In genomic region chr11:109539290-109539689, GRCm38 (mm10) we compare ENCODE assay signal across 11 mouse cellular contexts.
DNase-seq lines count a peak whose midpoint lies in the region; ATAC-seq and TF ChIP-seq lines count a peak whose summit lies in the region.
"Had no signal": no experiment of that assay in that cellular context is flagged by ENCODE, and none has a peak within 500 bp of the region (broad histone marks: within the 10 kb centered on the region; RNA-seq: fewer than 3 reads in every experiment).

No protein-coding gene starts in this region.

- no peak overlapping the region for H3K27ac ChIP-seq in kidney, embryonic 14.5 days (ENCODE audit: low read depth, low read length)
- H3K27ac ChIP-seq in hindbrain, postnatal 0 days, result no peak overlapping the region
- no peak overlapping the region for H3K27ac ChIP-seq in layer of hippocampus, adult 2 months
- H3K27ac ChIP-seq: limb, embryonic 15.5 days had no signal

- 0 out of 2 replicates have a peak overlapping the region, but pooled peaks have one; percentile 13 for H3K9ac ChIP-seq in kidney, embryonic 14.5 days (ENCODE audit: low read depth, low read length)
- no peak overlapping the region for H3K9ac ChIP-seq in hindbrain, postnatal 0 days (replicated peaks; ENCODE audit: low read length)
- H3K9ac ChIP-seq: limb, embryonic 15.5 days had no signal

- no peaks in the 10 kb centered on the region for H3K27me3 ChIP-seq in kidney, embryonic 14.5 days (ENCODE audit: control insufficient read depth, insufficient read depth, low read length)
- no peaks in the 10 kb centered on the region for H3K27me3 ChIP-seq in hindbrain, postnatal 0 days (ENCODE audit: insufficient read depth, low read length)
- H3K27me3 ChIP-seq: limb, embryonic 15.5 days had no signal

- ATAC-seq in kidney, embryonic 14.5 days (ENCODE audit: low FRiP score, low TSS enrichment), result no peak
- no peak for ATAC-seq in hindbrain, postnatal 0 days

- H3K4me2 ChIP-seq in kidney, embryonic 14.5 days (replicated peaks; ENCODE audit: low read depth, low read length), result no peak overlapping the region
- H3K4me2 ChIP-seq in hindbrain, postnatal 0 days (ENCODE audit: low read depth, low read length), result no peak overlapping the region
- H3K4me2 ChIP-seq: limb, embryonic 15.5 days had no signal

- H3K36me3 ChIP-seq in kidney, embryonic 14.5 days (ENCODE audit: control insufficient read depth, insufficient read depth, low read length), result no peaks in the 10 kb centered on the region
- no peaks in the 10 kb centered on the region for H3K36me3 ChIP-seq in hindbrain, postnatal 0 days (ENCODE audit: insufficient read depth, low read length)
- H3K36me3 ChIP-seq: limb, embryonic 15.5 days had no signal

- WGBS in kidney, embryonic 14.5 days, result 37% methylated on average over 6 of the region's 6 CpGs
- WGBS in hindbrain, postnatal 0 days, result 34% methylated on average over 6 of the region's 6 CpGs

- H3K4me1 ChIP-seq in kidney, embryonic 14.5 days (ENCODE audit: control insufficient read depth, insufficient read depth, low read length), result peaks cover 3% of the 10 kb centered on the region; the same call in 1 of the 2 replicates
- H3K4me1 ChIP-seq in hindbrain, postnatal 0 days (ENCODE audit: insufficient read depth, low read length), result 0 out of 2 replicates have a peak, but pooled peaks cover 4% of the 10 kb centered on the region

- no peak for DNase-seq in kidney, postnatal 36 days
- peak; percentile 30 for DNase-seq in 416B (ENCODE audit: low read depth)
- DNase-seq in Muller cell, postnatal 12 days (ENCODE audit: inconsistent ontology term), result peak; percentile 34
- peak; percentile 44 for DNase-seq in hindbrain, postnatal 0 days (ENCODE audit: low spot score)
- DNase-seq in adrenal gland, postnatal 4 days (ENCODE audit: low spot score in 2 of 2), result no peak
- no peak for DNase-seq in layer of hippocampus, adult 11-12 months (ENCODE audit: low spot score)
- no peak for DNase-seq in layer of hippocampus, adult 2 months (ENCODE audit: low spot score in 2 of 2)
- DNase-seq: adrenal gland, adult 8-10 months; kidney, postnatal 10 days had no signal

- H3K4me3 ChIP-seq in kidney, embryonic 14.5 days (ENCODE audit: low read length), result no peak overlapping the region
- H3K4me3 ChIP-seq in hindbrain, postnatal 0 days (ENCODE audit: low read length), result no peak overlapping the region
- no peak overlapping the region for H3K4me3 ChIP-seq in layer of hippocampus, adult 2 months
- H3K4me3 ChIP-seq: limb, embryonic 15.5 days had no signal

- H3K9me3 ChIP-seq in kidney, embryonic 14.5 days (ENCODE audit: control insufficient read depth, low read length), result no peaks in the 10 kb centered on the region
- no peaks in the 10 kb centered on the region for H3K9me3 ChIP-seq in hindbrain, postnatal 0 days (ENCODE audit: low read length)
- H3K9me3 ChIP-seq: limb, embryonic 15.5 days had no signal

- no peak for TF ChIP-seq CTCF in hindbrain, postnatal 0 days (IDR thresholded peaks at IDR 0.05; ENCODE audit: low read depth)
- no peak for TF ChIP-seq CTCF in layer of hippocampus, adult 2 months (conservative IDR thresholded peaks at IDR 0.05)

Comparison
In these comparisons a context has a peak if more than half of its experiments do, and no peak if none do; other contexts are left out.
1. DNase-seq: peak in 416B (single experiment), Muller cell, postnatal 12 days (single experiment) and hindbrain, postnatal 0 days (single experiment); none in kidney, postnatal 36 days (0 of 2), adrenal gland, postnatal 4 days (0 of 2), layer of hippocampus, adult 11-12 months (single experiment) and layer of hippocampus, adult 2 months (0 of 2).